Mouse (Mus musculus) embryo, embryonic 9.5 days (tissue): ENCODE measurements at regions not wholly inside any gene's neighbourhood (a gene's known extent, or its start where the extent isn't known, plus 50 kb on each side); places are given as distances from the start of the nearest gene placed in this dataset.

Source experiments
- DNase-seq: peaks from one replicate; pipeline ENCODE4 v3.0.0-alpha.2; 2017; ENCODE audit errors: extremely low spot score

DNA sequence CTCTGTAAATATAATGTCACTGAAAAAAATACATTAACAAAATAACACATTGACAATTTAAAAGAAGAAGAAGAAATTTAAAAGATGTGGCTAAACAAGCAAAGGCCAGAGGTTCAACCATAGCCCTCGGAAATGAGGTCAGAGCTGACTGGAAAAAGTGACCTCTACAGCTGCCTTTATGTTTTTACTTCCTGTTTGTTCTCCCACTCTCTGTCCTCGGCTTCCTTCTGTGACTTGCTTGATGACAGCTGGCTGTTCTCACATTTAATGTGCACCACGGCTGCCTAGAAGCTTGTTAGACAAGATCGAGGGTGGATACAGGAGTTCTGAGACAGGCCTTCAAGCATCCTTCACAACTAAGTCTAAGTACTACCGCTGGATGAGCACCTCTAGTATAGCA is 194.9 kb upstream of the Acvr2a start:
- DNase-seq, result no peak

DNA sequence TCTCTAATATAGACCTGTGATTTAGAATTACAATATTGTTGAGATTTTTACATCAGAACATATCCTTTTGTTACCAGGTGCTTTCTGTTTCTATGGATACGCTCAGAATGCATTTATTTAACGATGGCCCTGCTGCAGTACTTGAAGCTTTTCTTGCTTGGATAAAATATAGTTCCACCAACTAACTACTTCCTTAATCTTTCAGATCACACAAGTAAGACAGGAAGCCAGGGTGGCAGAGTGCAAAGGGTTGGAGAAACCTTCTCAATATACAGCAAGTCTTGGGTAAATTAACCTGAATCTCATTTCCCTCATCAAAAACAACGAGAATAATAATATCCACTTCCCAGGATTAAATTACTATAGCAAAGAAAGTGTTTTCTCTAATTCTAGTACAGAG is 193.1 kb upstream of the Acvr2a start:
- DNase-seq, result no peak

DNA sequence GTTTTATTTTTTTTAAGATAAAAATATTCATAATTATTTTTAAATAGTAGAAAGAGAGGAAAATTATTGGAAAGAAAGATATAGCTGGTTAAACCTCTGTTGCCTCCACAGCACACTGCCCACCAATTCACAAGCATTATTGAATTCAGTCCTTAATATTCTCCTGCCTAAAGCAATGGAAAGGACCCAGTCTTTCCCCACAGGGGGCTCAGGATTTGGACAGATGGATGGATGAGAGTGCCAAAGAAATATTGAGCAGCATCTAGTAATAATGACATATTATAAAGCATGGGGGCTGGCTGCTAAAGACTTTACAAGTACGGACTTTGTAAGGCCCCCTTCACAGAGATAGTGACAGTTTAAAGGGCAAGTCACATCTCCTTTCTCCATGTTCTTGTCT is 191.6 kb upstream of the Acvr2a start:
- no peak for DNase-seq

DNA sequence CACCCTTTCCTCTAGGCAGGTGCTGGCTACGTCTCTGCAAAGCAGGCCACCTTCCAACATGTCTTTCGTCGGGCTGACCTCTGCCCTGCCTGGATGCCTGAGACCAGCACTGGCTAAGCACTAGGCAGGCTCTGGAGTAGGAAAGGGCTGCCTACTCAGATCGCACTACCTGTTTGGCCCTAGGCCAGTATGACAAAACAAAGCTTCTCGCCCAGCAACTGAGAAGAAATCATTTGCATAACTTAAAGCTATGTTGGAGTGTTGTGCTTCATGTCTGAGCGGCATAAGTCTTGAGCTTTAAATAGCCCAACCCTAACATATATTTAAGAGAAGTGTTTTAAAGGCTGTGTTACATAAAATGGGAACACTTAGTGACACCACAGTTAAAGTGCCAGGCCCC is 189.9 kb upstream of the Acvr2a start:
- no peak for DNase-seq

DNA sequence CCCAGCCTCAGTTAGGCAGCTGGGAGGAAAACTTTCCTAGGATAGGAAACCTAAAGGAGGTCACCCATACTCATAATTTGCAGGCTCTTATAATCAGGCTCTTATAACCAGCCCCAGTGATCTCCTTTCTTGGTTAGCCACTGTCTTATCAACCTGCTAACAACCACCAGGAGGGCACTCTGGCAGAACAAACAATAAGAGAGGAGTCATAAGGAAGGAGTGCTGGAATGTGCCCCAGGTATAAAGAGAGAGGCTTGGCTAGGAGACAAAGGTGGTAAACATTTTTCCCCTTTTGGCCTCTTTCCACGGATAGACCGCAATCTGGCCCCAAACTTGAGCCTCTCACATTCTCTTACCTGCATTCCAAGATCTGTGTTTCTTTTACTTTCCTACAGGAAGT is 189.4 kb upstream of the Acvr2a start:
- no peak for DNase-seq

DNA sequence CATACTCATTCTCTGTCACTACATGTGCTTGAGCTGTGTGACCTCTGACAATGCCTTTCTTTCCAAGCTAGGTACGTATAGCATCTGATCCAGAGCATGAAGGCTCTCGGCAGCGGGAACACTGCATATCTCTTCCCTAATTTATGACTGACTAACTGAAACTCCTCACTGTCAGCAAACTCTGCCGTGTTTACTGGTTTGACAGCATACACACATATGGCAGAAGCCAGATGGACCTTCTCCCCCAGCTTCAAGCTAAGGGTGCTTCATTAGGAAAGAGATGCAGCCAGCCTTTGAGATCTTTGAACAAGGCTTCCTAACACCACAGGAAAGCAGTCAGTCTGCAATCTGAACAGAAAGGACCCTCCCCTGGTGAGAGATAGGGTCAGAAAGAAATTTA is 186.9 kb upstream of the Acvr2a start:
- DNase-seq, result no peak

DNA sequence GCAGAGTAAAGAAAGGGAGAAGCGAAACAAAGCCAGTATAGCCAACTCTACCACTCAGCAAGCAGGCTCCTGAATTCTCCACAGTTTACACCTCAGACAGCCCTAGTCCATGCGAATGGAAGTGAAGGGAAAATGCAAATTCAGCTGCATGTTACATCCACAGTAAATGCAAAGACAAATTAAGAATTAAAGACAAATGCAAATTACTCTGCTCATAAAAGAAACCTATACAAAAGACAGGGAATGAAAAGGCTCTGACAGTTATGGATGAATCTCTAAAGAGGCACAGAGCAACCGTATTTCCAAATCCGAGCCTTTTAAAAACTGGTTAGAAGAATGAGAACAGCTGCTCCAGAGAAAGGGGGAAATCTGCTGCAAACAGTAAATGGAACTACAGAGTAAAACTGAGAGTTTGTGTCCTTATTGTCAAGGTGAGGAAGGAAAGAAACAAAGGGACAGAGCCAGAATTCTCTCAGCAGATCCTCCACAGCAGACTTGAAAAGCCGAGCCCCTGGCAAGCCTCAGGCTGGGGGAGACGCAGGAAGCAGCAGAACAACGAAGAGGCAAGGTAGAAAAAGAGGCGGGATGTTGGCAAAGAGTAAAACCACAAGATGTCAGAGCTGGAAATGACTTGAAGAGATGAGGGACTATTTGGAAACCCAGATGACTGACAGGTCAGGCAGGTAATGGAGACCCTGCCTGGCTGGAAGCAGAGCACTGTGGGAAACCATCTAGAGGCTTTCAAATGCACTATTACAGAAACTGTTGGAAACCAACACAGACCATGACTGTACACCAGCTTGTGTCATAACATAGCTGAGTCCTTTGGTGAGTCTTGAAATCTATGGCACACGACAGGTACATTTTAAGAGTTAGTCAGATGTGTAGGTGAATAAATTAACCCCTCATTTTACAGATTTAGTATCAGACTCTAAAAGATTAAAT is 184.5 kb upstream of the Acvr2a start:
- no peak for DNase-seq

DNA sequence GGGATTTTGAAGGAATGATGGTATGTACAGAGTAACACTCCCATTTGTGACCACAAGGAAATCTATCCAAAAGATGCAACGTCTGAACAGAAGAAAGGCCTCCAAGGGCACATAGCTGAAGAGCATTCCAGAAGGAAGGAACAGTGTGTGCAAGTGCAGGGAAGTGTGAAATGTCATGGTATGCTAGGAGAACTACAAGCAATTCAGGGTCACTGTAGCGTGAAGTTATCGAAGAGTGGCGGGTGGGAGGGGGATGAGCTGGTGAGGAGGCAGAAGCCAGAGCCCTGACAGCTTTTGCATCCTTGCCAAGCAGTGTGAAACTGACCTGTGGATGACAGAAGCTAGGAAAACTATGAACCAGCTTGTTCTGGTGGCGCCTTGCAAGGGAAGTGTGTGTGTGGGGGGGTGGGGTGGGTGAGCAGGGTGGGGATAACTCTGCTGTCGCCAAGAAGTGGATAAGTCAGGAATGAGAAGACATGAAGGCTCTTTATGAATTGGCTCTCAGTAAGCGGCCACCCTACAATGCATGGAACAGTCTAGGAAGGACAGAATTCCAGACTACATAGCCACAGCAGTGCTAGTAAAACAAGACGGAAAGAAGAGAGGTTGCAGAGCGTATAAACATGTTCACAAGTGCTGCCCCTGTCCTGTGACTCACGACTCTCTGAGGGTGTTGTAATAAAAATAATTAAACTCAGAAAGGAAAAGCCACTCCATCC is 179.3 kb upstream of the Acvr2a start:
- no peak for DNase-seq

DNA sequence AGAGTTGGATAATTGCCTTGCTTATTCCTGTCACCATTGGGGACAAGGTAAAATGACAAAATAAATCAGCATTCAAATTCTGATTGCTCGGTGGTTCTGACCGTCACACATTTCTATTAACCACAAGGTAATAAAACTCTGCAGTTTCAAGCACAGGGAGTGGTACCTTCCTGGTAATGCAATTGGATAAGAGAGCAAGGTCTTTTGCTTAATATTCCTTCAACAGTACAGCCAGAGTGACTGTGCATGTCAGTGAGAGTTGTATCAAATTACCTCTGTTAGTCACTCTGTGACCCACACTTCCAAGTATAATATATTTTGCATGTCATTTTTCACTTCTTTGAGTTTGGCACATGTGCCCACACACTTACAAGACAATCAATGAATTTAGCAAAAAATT is 177.8 kb upstream of the Acvr2a start:
- DNase-seq, result no peak

DNA sequence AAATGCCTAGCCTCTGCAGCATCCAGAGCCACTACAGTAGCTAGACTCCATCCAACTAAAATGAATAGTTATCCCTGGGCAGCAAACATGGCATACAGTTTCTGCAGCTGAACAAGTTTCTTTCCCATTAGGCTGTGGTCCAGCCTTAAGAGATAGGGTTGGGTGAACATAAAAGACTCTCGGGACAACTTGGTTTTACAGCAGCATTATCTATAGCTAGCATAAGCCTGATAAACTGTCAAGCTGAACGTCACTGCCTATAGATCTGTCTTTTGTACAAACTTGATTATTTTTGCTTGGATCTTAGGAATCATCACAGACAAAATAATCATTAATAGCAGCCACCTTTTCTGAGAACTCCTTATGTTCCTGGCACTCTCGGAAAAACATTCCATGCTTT is 169.8 kb upstream of the Acvr2a start:
- no peak for DNase-seq

DNA sequence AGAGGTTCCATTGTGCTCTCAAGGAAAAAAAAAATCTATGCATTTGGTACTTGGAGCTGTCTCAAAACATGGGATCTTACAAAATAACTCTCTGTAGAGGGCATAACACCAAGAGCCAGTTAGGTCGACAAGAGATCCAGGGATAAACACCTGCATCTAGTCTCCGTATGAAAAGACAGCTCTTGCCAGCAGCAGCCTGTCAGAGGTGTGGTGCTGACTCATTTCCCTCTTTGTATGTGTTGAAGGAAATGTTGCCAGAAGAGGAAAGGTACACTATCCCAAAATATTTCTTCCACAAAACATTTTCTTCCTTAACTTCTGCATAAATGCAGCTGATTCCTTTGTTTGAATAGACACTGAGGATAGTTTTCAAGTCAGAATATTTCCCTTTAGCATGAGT is 163.6 kb upstream of the Acvr2a start:
- no peak for DNase-seq

DNA sequence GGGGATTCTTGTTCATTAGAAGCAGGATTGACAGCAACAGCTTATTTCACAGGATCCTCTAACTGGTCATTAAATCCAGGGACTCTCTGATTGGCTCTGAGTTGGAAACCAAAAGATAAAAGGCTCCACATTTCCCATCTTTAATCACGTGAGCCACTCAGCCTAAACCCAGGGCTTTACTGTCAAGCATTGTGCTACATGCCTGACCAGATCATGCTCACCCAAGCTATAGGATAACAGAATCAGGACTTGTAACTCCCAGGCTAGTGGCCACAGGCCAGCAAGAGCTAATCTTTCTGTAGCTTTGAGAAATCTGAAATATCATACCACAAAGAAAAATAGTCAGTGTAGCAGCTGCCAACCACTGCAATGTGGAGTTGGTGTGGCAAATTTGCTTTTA is 152.7 kb upstream of the Acvr2a start:
- DNase-seq, result no peak

DNA sequence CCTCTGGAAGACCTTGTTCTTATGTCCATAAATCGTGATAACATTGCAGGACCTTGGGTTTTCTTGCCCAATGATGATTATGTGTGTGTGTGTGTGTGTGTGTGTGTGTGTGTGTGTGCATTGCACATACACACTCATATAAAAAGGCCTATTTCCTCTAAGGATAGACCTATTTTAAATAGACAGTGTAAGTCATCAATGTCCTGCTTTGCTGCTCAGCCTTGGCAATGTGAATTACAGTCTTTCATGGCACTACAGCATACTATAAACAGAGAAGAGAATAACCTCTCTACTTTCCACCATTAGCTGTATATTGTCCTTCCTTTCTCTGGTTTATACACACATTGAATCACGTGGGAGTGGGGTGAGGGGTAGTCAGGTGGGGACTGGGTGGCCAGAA is 148.8 kb upstream of the Acvr2a start:
- no peak for DNase-seq

DNA sequence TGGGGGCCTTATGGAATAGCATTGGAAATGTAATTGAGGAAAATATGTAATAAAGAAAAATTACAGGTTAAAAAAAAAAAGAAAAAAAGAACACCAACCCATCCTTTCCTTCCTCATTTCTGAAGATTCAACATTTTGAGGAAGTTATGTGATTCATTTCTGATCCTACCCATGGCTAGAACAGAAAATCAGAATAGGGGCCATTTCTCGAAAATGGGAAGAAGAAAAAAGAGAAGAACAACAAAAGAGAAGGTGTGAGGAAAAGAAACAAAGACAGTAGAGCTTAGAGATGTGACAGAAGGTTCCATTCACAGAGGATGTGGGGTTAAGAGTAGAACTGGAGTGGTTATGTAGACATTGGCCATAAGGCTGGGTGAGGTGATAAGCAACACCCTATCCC is 124.8 kb upstream of the Acvr2a start:
- no peak for DNase-seq

DNA sequence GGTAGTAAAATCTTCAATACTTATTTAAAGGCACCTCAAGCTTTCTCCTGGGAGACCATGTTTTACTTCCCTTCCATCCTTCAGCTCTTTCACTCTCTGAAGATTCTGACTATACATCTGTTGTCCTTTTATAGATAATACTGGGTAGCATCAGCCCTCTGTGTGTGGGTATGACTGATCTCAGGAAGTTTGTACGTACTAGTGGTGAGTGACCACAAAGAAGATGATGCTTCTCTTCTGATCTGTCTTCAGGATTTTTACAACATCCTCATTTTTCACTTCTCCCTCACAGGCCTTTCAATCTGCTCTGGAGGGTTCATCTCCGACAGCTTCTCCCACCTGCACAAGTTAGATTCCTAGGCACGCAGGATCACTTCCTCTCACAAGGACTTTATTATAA is 119.4 kb upstream of the Acvr2a start:
- DNase-seq, result no peak

DNA sequence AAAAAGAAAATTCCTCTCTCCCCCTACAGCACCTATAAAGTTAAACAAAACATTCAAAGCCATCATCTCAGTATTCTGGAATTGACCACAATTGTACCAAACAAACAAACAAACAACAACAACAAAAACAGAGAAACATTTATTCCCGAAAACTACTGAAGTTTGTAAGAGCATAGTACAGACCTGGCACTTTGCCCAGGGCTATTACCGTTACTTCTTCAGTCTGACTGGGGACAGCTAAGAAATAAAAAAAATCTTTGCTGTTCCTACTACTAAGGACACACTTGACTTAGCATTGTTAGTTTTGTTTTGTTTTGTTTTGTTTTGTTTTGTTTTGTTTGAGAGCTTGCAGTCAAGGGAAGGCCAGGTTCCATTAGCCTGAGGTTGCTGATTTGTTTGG is 113.0 kb upstream of the Acvr2a start:
- no peak for DNase-seq

DNA sequence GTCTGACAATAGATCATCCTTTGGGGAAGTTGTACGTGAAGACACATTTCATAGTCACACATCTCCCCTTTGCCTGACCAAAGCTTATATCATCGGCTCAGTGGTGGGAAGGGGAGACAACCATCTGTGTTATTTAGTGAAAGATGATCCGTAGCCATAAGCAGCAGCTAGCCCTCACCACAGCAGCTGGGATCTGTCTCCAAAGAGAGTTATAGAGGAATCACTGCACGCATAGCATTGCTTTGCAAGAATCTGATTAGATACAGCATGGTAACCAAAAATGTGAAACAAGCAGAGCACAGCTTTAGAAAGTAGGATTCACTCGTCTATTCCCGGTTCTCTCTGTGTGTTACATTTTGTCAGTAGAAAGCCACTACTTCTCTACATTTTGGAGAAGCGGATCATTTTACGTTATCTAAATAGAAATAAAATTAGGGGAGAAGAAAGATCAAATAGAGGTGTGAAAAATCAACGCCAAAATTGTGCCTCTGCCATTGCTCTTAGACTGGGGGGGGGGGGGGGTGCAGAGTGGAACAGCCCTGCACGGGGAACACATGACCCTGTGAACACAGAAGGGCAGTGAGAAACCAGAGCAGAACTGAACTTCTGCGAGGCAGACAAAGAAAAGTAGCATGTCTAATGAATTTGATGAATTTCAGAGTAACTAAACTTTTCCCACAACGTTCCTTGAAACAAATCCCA is 108.7 kb upstream of the Acvr2a start:
- DNase-seq, result no peak

DNA sequence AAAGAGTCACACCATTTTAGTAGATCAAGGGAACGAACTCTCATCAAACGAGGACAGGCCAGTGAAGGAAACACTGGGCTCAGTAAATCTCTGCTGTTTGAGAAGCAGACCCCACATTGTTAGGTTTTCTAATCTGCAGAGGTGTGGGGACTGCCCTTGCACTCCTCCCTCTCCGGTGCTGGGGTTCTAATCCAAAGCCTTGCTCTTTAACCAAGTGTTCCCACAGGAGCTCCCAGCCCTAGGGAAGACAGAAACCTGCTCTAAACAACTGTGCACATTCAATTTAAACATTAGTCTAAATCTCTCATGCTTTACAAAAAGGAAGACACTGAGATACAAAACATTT is 108.1 kb upstream of the Acvr2a start:
- no peak for DNase-seq

DNA sequence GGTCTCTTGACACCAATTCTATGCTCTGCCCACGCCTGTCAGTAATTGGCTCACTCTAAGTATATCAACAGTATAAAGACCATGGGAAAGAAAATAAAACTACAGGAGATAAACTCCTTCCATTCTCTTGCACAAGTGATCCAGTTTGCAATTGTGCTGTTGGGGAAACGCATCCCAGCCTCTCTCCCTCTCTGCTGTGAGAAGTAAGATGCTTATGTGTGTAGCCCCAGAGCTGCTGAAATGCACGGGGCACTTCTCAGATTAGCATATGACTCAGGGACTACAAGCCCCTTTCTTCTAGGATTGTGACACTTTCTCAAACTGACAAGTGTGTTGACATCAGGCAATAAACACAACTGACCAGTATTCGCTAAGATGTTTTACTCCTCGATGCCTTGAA is 107.7 kb upstream of the Acvr2a start:
- DNase-seq, result no peak

DNA sequence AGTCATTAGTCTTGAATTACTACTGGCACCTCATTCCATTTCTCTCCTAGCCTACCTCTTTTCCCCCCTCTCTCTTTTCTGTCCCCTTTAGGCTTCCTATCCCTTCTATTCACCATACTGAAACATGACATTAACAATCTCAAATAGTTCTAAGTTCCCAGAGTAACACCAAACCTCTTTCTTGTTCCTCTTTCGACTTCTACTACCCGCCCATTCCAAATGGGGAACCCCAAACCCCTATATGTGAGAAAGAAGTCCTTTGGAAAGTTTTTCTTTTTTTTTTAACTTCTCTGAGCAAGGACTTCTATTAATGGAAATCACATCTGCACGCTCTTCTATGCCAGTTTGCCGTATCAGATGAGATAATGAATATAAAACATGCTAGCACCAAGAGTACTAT is 97.7 kb upstream of the Acvr2a start:
- DNase-seq, result no peak

DNA sequence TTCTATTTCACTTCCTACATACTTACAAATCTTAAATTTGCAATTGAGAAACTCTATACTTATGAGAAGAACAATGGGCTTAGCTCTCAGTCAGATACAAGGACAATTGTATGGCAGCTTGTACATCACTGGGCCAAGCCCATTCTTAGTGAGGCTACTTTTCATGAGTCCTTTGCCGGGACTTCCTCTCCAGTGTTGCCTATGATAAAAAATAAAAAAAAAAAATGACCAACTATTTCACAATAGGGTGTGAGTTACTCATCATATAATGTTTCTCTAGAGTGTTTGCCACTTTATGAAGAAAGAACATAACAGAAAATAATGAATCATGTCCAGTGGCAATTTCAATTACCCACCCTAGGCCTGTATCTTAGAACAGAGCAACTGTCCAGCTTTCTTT is 96.1 kb upstream of the Acvr2a start:
- DNase-seq, result no peak

DNA sequence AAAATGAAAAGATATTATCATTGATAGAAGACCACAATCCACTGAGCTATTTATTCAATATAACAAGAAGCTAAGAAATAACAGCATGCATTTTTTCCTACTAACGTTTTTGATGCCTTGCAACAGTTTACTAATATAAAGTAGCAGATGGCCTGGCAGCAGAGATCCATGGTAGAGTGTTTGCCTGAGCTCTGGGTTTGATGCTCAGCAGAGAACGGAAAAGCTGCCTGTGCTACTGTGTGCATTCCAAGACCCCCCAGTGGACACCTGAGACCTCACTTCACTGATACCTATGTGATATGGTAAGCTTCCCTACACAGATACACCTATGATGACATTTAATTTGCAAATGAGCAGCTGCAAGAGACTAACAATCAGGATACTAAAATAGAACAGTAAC is 95.6 kb upstream of the Acvr2a start:
- no peak for DNase-seq

DNA sequence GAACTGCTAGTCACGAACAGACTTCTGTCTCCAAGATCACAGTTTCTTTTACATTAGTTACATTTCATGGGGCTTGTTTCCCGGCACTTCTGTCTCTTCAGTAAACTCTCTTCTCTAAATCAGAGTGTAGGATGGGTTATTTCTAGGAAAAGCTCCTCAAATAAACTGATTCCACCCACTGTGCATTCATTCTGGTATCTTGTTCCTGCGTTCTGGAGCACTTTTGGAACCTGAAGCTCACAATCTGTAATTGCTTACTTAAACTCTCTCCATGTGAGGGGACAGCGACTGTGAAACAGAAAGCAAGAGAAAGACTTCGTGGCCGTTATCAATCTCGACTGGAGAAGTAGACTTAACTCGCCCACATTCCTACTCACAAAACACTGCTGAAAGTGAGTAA is 83.1 kb upstream of the Acvr2a start:
- no peak for DNase-seq
